Mouse (Mus musculus) forebrain, postnatal 0 days (tissue): ENCODE data around the gene Mthfd1l. TPM values are rescaled to one million over a fixed set of nuclear protein-coding genes. Genes with fewer than 3 reads are reported as not detected.

Source experiments
- ATAC-seq: fragments of 200-750 bp; cut with Nextera tagmentation; 2 replicates; pipeline ENCODE4 v1.8.0; 2017; ENCODE audit warnings: mild to moderate bottlenecking, moderate library complexity
- DNase-seq: peaks from one replicate; pipeline ENCODE4 v3.0.0-alpha.2; 2015
- H3K27ac ChIP-seq: fragments of 300-500 bp; sonication (generic); 2 replicates; pipeline ENCODE4 v1.5.1; 2014; ENCODE audit warnings: low read depth, mild to moderate bottlenecking, antibody characterized with exemption, low read length, moderate library complexity, mixed read lengths
- H3K27me3 ChIP-seq: fragments of 300-500 bp; sonication (generic); 2 replicates; pipeline ENCODE4 v1.6.1; 2014; ENCODE audit warnings: mild to moderate bottlenecking, low read length, mixed read lengths; ENCODE audit not compliant: insufficient read depth
- H3K36me3 ChIP-seq: fragments of 300-500 bp; sonication (generic); 2 replicates; pipeline ENCODE4 v1.6.1; 2014; ENCODE audit warnings: mild to moderate bottlenecking, moderate library complexity; ENCODE audit not compliant: insufficient read depth
- H3K4me1 ChIP-seq: fragments of 300-500 bp; sonication (generic); 2 replicates; pipeline ENCODE4 v1.6.1; 2014; ENCODE audit warnings: antibody characterized with exemption; ENCODE audit not compliant: insufficient read depth
- H3K4me2 ChIP-seq: fragments of 300-500 bp; sonication (generic); 2 replicates; pipeline ENCODE4 v1.6.1; 2014; ENCODE audit warnings: low read depth, mild to moderate bottlenecking, moderate library complexity
- H3K4me3 ChIP-seq: fragments of 300-500 bp; sonication (generic); 2 replicates; pipeline ENCODE4 v1.5.1; 2014; ENCODE audit warnings: low read depth, low read length, mixed read lengths
- H3K9ac ChIP-seq: fragments of 300-500 bp; sonication (generic); 2 replicates; pipeline ENCODE4 v1.6.1; 2014; ENCODE audit warnings: mild to moderate bottlenecking
- H3K9me3 ChIP-seq: fragments of 300-500 bp; sonication (generic); 2 replicates; pipeline ENCODE4 v1.6.1; 2016; ENCODE audit warnings: low read length
- CTCF ChIP-seq: sonication (generic); IDR thresholded peaks from 2 replicates; pipeline ENCODE4 v1.5.1; 2016; ENCODE audit warnings: antibody characterized with exemption, control low read depth, low read depth
- WGBS: fragments of 180-500 bp; shearing (Covaris S2); extraction: QIAGEN DNeasy Blood & Tissue Kit; methylation state at CpG from one replicate; pipeline ENCODE4 v1.1.7; 2014; 5-methylcytosine and 5-hydroxymethylcytosine counted together
- polyA plus RNA-seq: library from polyadenylated mRNA; unstranded; fragments of >200 nt; fragmentation: Nextera tagmentation; extraction: Ambion mirVana; gene quantifications from 2 replicates; pipeline ENCODE4 v1.2.1, GENCODE M21; 2015
- total RNA-seq: library from RNA; depleted of rRNA; stranded (reverse); fragments of >200 nt; gene quantifications from 2 replicates; pipeline ENCODE4 v1.2.3, GENCODE M21; 2014

Gene Mthfd1l
- total and polyA plus RNA-seq, 2 experiments from 2014 or later, result 5.9 to 9.1 TPM

GRCm38 (mm10) chr10:3978326-3978725 lies 5.4 kb downstream of the Mthfd1l start:
- Histone ChIP-seq H3K9me3 (no peaks in the 10 kb centered on the region), H3K4me3 (no peak overlapping the region), H3K4me2 (no peak overlapping the region), H3K36me3 (no peaks in the 10 kb centered on the region), H3K4me1 (no peaks in the 10 kb centered on the region), H3K27me3 (no peaks in the 10 kb centered on the region), H3K9ac (no peak overlapping the region), H3K27ac (no peak overlapping the region)
- ATAC-seq, result no peak
- TF ChIP-seq CTCF, result no peak
- 61% methylated on average over 3 of the region's 3 CpGs for WGBS
- peak; percentile 8 for DNase-seq

DNA sequence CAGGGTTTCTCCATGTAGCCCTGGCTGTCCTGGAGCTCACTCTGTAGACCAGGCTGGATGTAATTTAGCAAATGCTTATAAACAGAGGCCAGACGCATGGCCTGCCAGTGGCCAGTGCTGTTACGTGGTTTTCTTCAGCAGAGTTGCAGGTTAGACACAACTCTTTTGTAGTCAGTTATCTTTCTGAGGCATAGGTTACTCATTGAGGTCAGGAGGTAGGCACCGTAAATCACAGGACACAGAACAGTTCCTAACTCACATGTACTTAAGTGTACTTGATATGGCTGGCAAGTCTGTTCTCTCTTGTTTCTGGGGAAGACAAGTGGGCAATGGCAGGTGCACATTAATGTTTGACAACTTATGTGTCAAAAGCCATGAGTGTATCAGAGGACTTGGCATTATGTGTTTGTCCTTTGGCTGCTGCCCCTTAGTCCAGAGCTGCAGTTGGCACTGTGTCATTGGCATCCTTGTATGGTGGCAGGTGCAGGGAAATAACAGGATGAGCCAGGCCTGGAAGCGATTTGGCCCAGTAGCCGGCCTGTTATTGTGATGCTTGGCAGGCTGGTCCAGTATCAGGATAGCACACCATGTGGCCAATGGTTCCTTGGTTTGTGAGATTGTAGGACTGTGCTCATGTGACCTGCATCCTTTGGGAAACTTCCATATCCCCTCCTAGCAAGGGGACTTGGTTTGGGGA lies 6.0 kb downstream of the Mthfd1l start:
- WGBS, result 82% methylated on average over 5 of the region's 5 CpGs
- H3K4me2 ChIP-seq, result no peak overlapping the region
- H3K9me3 ChIP-seq, result no peaks in the 10 kb centered on the region
- no peak overlapping the region for H3K4me3 ChIP-seq
- DNase-seq (peak; percentile 33), ATAC-seq (peak; percentile 68)
- no peak overlapping the region for H3K9ac ChIP-seq
- no peak for TF ChIP-seq CTCF
- no peaks in the 10 kb centered on the region for H3K4me1 ChIP-seq
- no peaks in the 10 kb centered on the region for H3K27me3 ChIP-seq
- H3K27ac ChIP-seq, result no peak overlapping the region
- H3K36me3 ChIP-seq, result no peaks in the 10 kb centered on the region

DNA sequence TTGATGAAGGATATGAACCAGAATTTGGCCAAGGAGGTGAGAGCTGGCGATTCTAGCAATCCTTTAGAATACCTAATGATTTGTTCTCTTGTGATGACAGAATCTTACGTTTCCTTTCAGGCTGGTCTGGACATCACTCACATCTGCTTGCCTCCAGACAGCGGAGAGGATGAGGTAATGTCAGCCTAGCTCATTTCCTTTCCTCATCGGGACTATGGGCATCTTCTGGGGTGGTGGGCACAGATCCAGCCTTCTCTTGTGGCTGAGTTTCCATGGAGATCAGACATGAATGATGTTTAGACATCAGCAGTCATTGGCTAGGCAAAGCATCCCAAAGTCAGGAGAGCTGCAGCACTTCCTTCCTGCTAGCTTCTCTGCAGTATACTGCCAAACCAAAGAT lies 7.3 kb downstream of the Mthfd1l start:
- no peak for DNase-seq
- no peaks in the 10 kb centered on the region for H3K27me3 ChIP-seq
- H3K4me1 ChIP-seq, result no peaks in the 10 kb centered on the region
- no peak overlapping the region for H3K27ac ChIP-seq
- H3K9me3 ChIP-seq, result no peaks in the 10 kb centered on the region
- H3K9ac ChIP-seq, result no peak overlapping the region
- no peak for ATAC-seq
- no peak overlapping the region for H3K4me2 ChIP-seq
- H3K4me3 ChIP-seq, result no peak overlapping the region
- H3K36me3 ChIP-seq, result no peaks in the 10 kb centered on the region; the same call in 1 of the 2 replicates
- WGBS, result 68% methylated on average over 4 of the region's 4 CpGs
- TF ChIP-seq CTCF, result no peak

- Histone ChIP-seq H3K9me3 (no peaks in the 10 kb centered on the region), H3K27ac (no peak overlapping the region), H3K36me3 (peaks cover 8% of the 10 kb centered on the region), H3K27me3 (no peaks in the 10 kb centered on the region), H3K4me1 (no peaks in the 10 kb centered on the region), H3K4me2 (no peak overlapping the region), H3K9ac (no peak overlapping the region), H3K4me3 (no peak overlapping the region)
- 83% methylated on average over 6 of the region's 6 CpGs for WGBS
- peak; percentile 34 for DNase-seq
- peak; percentile 34; the same call in 1 of the 2 replicates for ATAC-seq
- TF ChIP-seq CTCF, result no peak
Measured at GRCm38 (mm10) chr10:3990295-3990883, 17.5 kb downstream of the Mthfd1l start.

- Histone ChIP-seq H3K27ac (no peak overlapping the region), H3K4me2 (no peak overlapping the region), H3K27me3 (no peaks in the 10 kb centered on the region), H3K9ac (no peak overlapping the region), H3K4me3 (no peak overlapping the region), H3K36me3 (peaks cover 8% of the 10 kb centered on the region), H3K4me1 (no peaks in the 10 kb centered on the region), H3K9me3 (no peaks in the 10 kb centered on the region)
- no peak for TF ChIP-seq CTCF
- DNase-seq (no peak), ATAC-seq (no peak)
- 90% methylated on average over 8 of the region's 8 CpGs for WGBS
Measured at GRCm38 (mm10) chr10:3993365-3994102, 20.6 kb downstream of the Mthfd1l start.

DNA sequence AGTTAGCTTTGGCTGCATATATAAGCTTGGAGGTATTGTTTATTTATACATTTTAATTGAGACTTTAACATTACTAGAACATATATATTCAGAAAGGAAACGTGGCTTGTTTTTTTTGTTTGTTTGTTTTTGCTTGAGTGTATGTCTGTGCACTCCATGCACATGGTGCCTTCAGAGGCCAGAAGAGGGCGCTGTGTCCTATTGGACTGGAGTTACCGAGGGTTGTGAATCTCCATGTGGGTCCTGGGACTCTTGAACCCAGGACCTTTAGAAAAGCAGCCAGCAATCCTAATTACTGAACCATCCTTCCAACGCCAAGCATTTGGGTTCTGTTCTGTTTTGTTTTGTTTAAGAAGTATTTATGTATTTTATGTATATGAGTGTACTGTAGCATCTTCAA lies 22.4 kb downstream of the Mthfd1l start:
- Histone ChIP-seq H3K4me2 (no peak overlapping the region), H3K9ac (no peak overlapping the region), H3K36me3 (peaks cover 4% of the 10 kb centered on the region), H3K4me1 (no peaks in the 10 kb centered on the region), H3K4me3 (no peak overlapping the region), H3K27ac (no peak overlapping the region), H3K9me3 (no peaks in the 10 kb centered on the region), H3K27me3 (no peaks in the 10 kb centered on the region)
- 0 out of 2 replicates have a peak, but pooled peaks have one; percentile 20 for TF ChIP-seq CTCF
- WGBS, result 85% methylated on average over 4 of the region's 4 CpGs
- DNase-seq (no peak), ATAC-seq (no peak)
